Mouse (Mus musculus): ENCODE measurements around the gene Heph.
"Not testable (repeated sequence)": the region's sequence is repeated elsewhere in the genome, so short reads cannot be mapped to it uniquely, and the experiment has no call there.

The Heph gene

DNA sequence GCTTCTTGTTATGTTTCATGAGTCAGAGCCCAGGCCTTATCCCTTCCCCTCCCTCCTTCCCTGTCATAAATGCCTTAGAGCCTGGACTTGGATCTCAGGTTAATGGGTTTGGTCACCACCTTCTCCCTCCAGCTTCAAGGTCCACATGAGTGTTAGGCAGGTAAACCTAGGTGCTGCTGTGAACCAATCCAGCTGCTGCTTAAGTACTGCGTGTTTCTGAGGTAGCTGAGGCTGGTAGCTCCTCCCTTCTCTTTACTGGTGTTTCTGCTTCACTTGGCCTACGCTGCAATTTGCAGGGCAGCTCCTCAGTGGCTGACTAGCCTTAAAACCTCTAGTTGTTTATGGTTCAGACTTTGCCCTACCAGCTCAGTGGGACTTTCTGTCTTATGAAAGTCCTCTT lies at the start of gene Heph:
Gene Heph, plus strand, starts transcription at position 211 of the 400 bp plus-strand sequence.
- DNase-seq, result peak; percentile 4

DNA sequence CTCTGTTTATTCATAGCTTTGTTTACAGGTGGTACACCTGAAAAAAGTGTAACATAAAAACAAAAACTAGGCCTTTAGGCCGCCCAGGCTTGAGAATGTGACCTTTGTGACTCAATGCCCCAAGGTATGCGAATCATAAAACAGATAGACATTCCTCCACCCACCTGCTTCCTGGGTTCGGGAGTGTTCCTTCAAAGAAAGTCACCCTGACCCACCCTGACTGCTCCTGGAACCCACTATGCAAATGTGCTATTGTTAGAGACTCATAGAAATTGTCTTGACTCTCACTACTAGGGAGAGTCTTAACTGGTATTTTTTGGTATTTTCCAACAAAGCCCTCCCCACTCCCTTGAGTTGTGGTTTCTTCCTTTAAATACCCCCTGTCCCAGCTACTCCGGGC lies 39.8 kb upstream of the Heph start:
- not testable (repeated sequence) for DNase-seq

DNA sequence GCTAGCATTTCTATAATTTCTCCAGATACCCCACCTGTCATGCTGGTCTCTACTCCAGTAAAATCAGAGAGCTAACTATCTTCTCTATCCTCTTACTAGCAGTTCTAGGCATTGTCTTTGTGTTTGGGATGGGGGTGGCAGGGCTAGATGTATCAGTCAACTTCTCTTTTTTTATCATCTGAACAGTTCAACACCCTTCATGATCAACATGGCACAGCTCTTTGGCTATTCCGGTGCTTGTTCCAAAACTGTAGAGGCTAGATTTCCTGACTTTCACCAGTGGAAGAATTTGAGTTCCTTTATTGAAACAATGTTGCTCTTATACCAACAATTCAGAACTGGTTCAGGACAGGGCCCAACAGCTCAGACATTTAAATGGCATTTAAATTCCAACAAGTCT lies 38.2 kb upstream of the Heph start:
- no peak for DNase-seq

DNA sequence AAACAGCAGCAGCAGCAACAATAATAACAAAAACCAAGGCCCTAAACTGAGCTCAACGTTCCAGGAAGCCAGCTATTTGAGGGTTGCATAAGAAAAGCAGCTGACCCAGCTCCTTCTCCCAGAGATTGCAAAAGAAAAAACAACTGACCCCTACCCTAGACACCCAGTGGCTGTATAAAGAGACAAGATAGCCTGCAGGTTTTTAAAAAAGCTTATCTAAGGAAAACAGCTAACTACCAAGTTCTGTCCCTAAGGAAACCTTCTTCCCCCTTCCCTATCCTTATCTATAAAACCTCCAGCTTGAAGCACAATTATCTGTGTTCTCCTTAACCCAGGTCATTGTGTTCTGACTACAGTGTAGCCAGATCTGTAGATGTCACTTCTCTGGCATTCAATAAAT lies 37.4 kb upstream of the Heph start:
- no peak for DNase-seq

DNA sequence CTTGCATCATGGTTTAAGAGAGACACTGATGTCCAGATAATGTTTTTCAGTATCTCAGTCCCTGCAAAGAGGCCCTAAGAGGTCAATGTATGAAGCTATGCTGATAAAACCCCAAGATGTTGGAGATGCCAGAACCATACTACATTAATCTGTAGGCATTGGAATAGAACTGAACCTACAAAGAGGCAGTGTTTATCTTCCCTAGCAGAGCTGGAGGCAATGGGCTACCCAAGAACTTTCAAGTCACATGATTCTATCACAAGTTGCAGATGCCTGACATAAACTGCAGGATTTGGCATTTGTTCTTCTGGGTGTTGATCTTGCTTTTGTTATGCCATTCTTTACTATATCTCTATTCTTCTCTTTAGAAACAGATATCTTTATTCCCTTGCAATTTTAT lies 35.8 kb upstream of the Heph start:
- no peak for DNase-seq

DNA sequence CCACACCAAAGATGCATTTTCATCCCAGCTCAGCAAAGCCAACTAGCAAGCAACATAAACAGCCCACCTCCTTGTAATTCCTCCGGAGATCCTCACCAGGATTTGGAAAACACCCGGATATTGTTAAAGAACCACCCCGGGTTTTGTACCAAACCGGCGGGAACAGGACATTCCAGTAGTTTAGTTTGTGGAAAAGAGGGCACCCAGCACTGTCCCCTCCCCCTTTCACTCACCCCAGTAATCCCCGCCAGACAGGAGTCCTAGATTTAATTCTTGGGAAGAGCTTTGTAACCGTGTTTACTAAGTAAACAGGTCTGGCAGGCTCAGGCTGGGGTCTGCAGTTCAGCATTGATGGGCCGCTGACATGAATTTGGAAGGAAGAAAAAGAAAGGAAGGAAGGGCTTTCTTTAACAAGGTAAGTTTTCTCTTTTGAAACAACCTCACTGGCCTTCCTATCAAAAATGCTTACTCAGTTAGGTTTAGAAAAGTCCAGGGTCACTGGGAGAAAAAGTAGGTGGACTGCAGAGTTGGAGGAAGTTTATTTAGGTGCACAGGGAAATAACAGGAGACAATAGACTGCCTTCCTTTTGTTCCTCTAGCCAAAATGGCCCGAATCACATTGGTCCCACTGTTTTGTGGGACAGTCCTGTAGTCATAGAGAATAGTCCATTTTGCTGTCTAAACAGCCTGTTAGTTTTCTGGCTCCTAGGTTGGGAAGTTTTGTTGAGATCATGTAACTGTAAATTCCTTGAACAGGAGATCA lies 1.2 kb downstream of the Heph start, which contains the start of gene Hsf3:
Gene Hsf3, minus strand, starts transcription at position 94 of the 763 bp plus-strand sequence.
- DNase-seq, result peak; percentile 57

DNA sequence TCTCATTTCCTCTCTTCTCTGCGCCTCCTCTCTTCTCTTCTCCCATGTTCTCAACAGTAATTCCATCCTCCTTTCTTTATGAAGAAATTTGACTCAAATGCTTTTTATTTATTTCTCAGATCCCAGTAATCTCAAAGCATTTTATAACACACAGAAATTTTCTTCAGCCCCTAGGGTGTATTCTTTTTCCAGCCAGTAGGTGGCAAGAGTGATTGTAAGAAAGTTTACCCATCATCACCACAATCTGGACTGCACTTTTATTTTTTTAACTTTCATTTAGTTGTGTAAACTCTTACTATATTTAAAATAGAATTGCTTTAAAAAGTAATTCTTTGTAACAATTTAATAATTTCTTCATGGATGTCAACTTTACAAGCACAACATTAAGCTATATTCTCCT lies 46.4 kb downstream of the Heph start:
- peak; percentile 1 for DNase-seq

All from kidney, postnatal 14 days (tissue).